Mouse (Mus musculus): ENCODE measurements around the gene Zfp13.
"Not testable (repeated sequence)": the region's sequence is repeated elsewhere in the genome, so short reads cannot be mapped to it uniquely, and the experiment has no call there.

Gene Zfp13

GRCm38 (mm10) chr17:23598582-23599552 is at the start of gene Zfp13:
TSS of gene Zfp13 (minus strand) at chr17:23599487.
- peak; percentile 88 for DNase-seq (ENCODE audit: low read depth, low spot score)

- no peak for DNase-seq (ENCODE audit: low read depth, low spot score)
These were observed 46.6 kb upstream of the Zfp13 start for GRCm38 (mm10) chr17:23645894-23646293.

- DNase-seq (ENCODE audit: low read depth, low spot score) = no peak
These were observed 45.6 kb upstream of the Zfp13 start, which contains the start of gene Mmp25 for GRCm38 (mm10) chr17:23644613-23645495. TSS of gene Mmp25 (minus strand) at chr17:23645277.

- DNase-seq (ENCODE audit: low read depth, low spot score) = no peak
These were observed 32.0 kb upstream of the Zfp13 start for GRCm38 (mm10) chr17:23631241-23631640.

- peak; percentile 27 for DNase-seq (ENCODE audit: low read depth, low spot score)
These were observed 31.1 kb upstream of the Zfp13 start for GRCm38 (mm10) chr17:23630195-23631020.

GRCm38 (mm10) chr17:23627813-23628212 is 28.5 kb upstream of the Zfp13 start:
- DNase-seq (ENCODE audit: low read depth, low spot score) = no peak

- DNase-seq (ENCODE audit: low read depth, low spot score) = no peak
These were observed 21.1 kb upstream of the Zfp13 start for GRCm38 (mm10) chr17:23620351-23620750.

- DNase-seq (ENCODE audit: low read depth, low spot score) = no peak
These were observed 17.8 kb upstream of the Zfp13 start for GRCm38 (mm10) chr17:23617087-23617486.

GRCm38 (mm10) chr17:23610361-23610800 is 11.1 kb upstream of the Zfp13 start:
- DNase-seq (ENCODE audit: low read depth, low spot score) = peak; percentile 27

GRCm38 (mm10) chr17:23609612-23610011 is 10.3 kb upstream of the Zfp13 start:
- DNase-seq (ENCODE audit: low read depth, low spot score) = no peak

GRCm38 (mm10) chr17:23605220-23605619 is 5.9 kb upstream of the Zfp13 start:
- no peak for DNase-seq (ENCODE audit: low read depth, low spot score)

- DNase-seq (ENCODE audit: low read depth, low spot score) = no peak
These were observed 5.1 kb upstream of the Zfp13 start for GRCm38 (mm10) chr17:23604394-23604793.

- DNase-seq (ENCODE audit: low read depth, low spot score) = no peak
These were observed 4.3 kb upstream of the Zfp13 start for GRCm38 (mm10) chr17:23603542-23603941.

GRCm38 (mm10) chr17:23603077-23603476 is 3.8 kb upstream of the Zfp13 start:
- no peak for DNase-seq (ENCODE audit: low read depth, low spot score)

- DNase-seq (ENCODE audit: low read depth, low spot score) = no peak
These were observed 2.7 kb upstream of the Zfp13 start for GRCm38 (mm10) chr17:23601836-23602585.

- no peak for DNase-seq (ENCODE audit: low read depth, low spot score)
These were observed 1.6 kb upstream of the Zfp13 start, which contains the start of gene Zscan10 for GRCm38 (mm10) chr17:23600641-23601622. TSS of gene Zscan10 (plus strand) at chr17:23600856.

- no peak for DNase-seq (ENCODE audit: low read depth, low spot score)
These were observed 347 bp upstream of the Zfp13 start for GRCm38 (mm10) chr17:23599605-23600063.

GRCm38 (mm10) chr17:23595139-23595538 is 4.1 kb downstream of the Zfp13 start:
- DNase-seq (ENCODE audit: low read depth, low spot score) = not testable (repeated sequence)

- DNase-seq (ENCODE audit: low read depth, low spot score) = no peak
These were observed 6.4 kb downstream of the Zfp13 start for GRCm38 (mm10) chr17:23592926-23593300.

Measured in skeletal muscle tissue, adult 2 months (tissue).